Comparison of ENCODE assay signal across 11 mouse cellular contexts in genomic region chr1:66251649-66252332, GRCm38 (mm10).
A peak's percentile ranks its signal among the peaks of the same experiment; 100 is the strongest.
DNase-seq lines count a peak whose midpoint lies in the region; ATAC-seq and TF ChIP-seq lines count a peak whose summit lies in the region.
"Had no signal": no experiment of that assay in that cellular context is flagged by ENCODE, and none has a peak within 500 bp of the region (broad histone marks: within the 10 kb centered on the region; RNA-seq: fewer than 3 reads in every experiment).

No protein-coding gene starts in this region.

- ATAC-seq in intestine, embryonic 14.5 days (replicated peaks; ENCODE audit: low FRiP score, low TSS enrichment, low read depth): no peak
- ATAC-seq in intestine, postnatal 0 days: no peak
- ATAC-seq in limb, embryonic 14.5 days (ENCODE audit: low FRiP score, low read depth): no peak
- no peak for ATAC-seq in neural tube, embryonic 15.5 days (ENCODE audit: low FRiP score)

- H3K4me3 ChIP-seq in intestine, embryonic 14.5 days (ENCODE audit: low read depth, low read length): no peak overlapping the region
- no peak overlapping the region for H3K4me3 ChIP-seq in intestine, postnatal 0 days (ENCODE audit: low read depth, low read length)
- H3K4me3 ChIP-seq in limb, embryonic 14.5 days (replicated peaks; ENCODE audit: low read length): no peak overlapping the region
- H3K4me3 ChIP-seq in neural tube, embryonic 15.5 days (replicated peaks): no peak overlapping the region
- H3K4me3 ChIP-seq: embryonic facial prominence, embryonic 13.5 days had no signal

- H3K4me1 ChIP-seq in intestine, embryonic 14.5 days (replicated peaks; ENCODE audit: control insufficient read depth, insufficient read depth, low read length): peaks cover 7% of the 10 kb centered on the region; the same call in 1 of the 2 replicates
- H3K4me1 ChIP-seq in intestine, postnatal 0 days (replicated peaks; ENCODE audit: control insufficient read depth, insufficient read depth, low read length): no peaks in the 10 kb centered on the region
- peaks cover 6% of the 10 kb centered on the region for H3K4me1 ChIP-seq in limb, embryonic 14.5 days (ENCODE audit: control insufficient read depth, insufficient read depth, low read length)
- peaks cover 19% of the 10 kb centered on the region for H3K4me1 ChIP-seq in neural tube, embryonic 15.5 days
- H3K4me1 ChIP-seq: embryonic facial prominence, embryonic 13.5 days had no signal

- H3K9me3 ChIP-seq in intestine, embryonic 14.5 days (ENCODE audit: control insufficient read depth, low read length): no peaks in the 10 kb centered on the region
- H3K9me3 ChIP-seq in intestine, postnatal 0 days (ENCODE audit: control insufficient read depth): no peaks in the 10 kb centered on the region
- no peaks in the 10 kb centered on the region for H3K9me3 ChIP-seq in limb, embryonic 14.5 days (ENCODE audit: control insufficient read depth, low read length)
- no peaks in the 10 kb centered on the region for H3K9me3 ChIP-seq in neural tube, embryonic 15.5 days (replicated peaks)
- H3K9me3 ChIP-seq: embryonic facial prominence, embryonic 13.5 days had no signal

- no peak for DNase-seq in intestine, embryonic 14.5 days (ENCODE audit: low spot score)
- DNase-seq in forelimb bud, embryonic 11.5 days (ENCODE audit: low read depth, low spot score): peak; percentile 31
- no peak for DNase-seq in limb, embryonic 14.5 days (ENCODE audit: low spot score)
- DNase-seq in spleen, postnatal 36 days (ENCODE audit: low spot score in 2 of 2): no peak
- no peak for DNase-seq in urinary bladder, postnatal 14 days (ENCODE audit: low spot score)
- no peak for DNase-seq in testis, postnatal 10 days (ENCODE audit: low spot score)
- DNase-seq: adrenal gland, postnatal 10 days; cerebellum, adult 18-20 months had no signal

- TF ChIP-seq POLR2A in limb, embryonic 14.5 days (IDR thresholded peaks at IDR 0.05; ENCODE audit: borderline replicate concordance, extremely low read depth, insufficient read depth, insufficient read length): no peak

- H3K36me3 ChIP-seq in intestine, embryonic 14.5 days (ENCODE audit: control insufficient read depth, insufficient read depth, low read length): no peaks in the 10 kb centered on the region
- H3K36me3 ChIP-seq in intestine, postnatal 0 days (ENCODE audit: control insufficient read depth, insufficient read depth): no peaks in the 10 kb centered on the region
- no peaks in the 10 kb centered on the region; the same call in 1 of the 2 replicates for H3K36me3 ChIP-seq in limb, embryonic 14.5 days (ENCODE audit: control insufficient read depth, insufficient read depth, low read length)
- H3K36me3 ChIP-seq in neural tube, embryonic 15.5 days: peaks cover 7% of the 10 kb centered on the region
- H3K36me3 ChIP-seq: embryonic facial prominence, embryonic 13.5 days had no signal

- TF ChIP-seq CTCF in intestine, postnatal 0 days (IDR thresholded peaks at IDR 0.05; ENCODE audit: low read depth): no peak

- peak overlapping the region; percentile 5; the same call in 1 of the 2 replicates for H3K27ac ChIP-seq in intestine, embryonic 14.5 days (ENCODE audit: low read depth)
- H3K27ac ChIP-seq in intestine, postnatal 0 days (ENCODE audit: low read depth, low read length): no peak overlapping the region
- H3K27ac ChIP-seq in limb, embryonic 14.5 days (replicated peaks; ENCODE audit: low read depth, low read length): peak overlapping the region; percentile 28; the same call in 1 of the 2 replicates
- peak overlapping the region; percentile 10; the same call in 1 of the 2 replicates for H3K27ac ChIP-seq in neural tube, embryonic 15.5 days (replicated peaks)
- H3K27ac ChIP-seq: embryonic facial prominence, embryonic 13.5 days had no signal

- H3K27me3 ChIP-seq in intestine, embryonic 14.5 days (replicated peaks; ENCODE audit: control insufficient read depth, insufficient read depth, low read length): no peaks in the 10 kb centered on the region
- no peaks in the 10 kb centered on the region for H3K27me3 ChIP-seq in intestine, postnatal 0 days (replicated peaks; ENCODE audit: control insufficient read depth, insufficient read depth, low read length)
- no peaks in the 10 kb centered on the region for H3K27me3 ChIP-seq in limb, embryonic 14.5 days (ENCODE audit: control insufficient read depth, insufficient read depth, low read length)
- H3K27me3 ChIP-seq in neural tube, embryonic 15.5 days (replicated peaks): no peaks in the 10 kb centered on the region
- H3K27me3 ChIP-seq: embryonic facial prominence, embryonic 13.5 days had no signal

- 17% methylated on average over 4 of the region's 4 CpGs for WGBS in intestine, embryonic 14.5 days
- WGBS in intestine, postnatal 0 days: 18% methylated on average over 4 of the region's 4 CpGs
- WGBS in limb, embryonic 14.5 days: 18% methylated on average over 4 of the region's 4 CpGs
- whole genome bisulfite sequencing in neural tube, embryonic 15.5 days: 15% methylated on average over 4 of the region's 4 CpGs

- no peak overlapping the region for H3K9ac ChIP-seq in intestine, embryonic 14.5 days (ENCODE audit: low read length)
- H3K9ac ChIP-seq in intestine, postnatal 0 days (ENCODE audit: low read depth, low read length): no peak overlapping the region
- no peak overlapping the region for H3K9ac ChIP-seq in limb, embryonic 14.5 days (ENCODE audit: low read depth, low read length, severe bottlenecking)
- H3K9ac ChIP-seq in neural tube, embryonic 15.5 days (replicated peaks): no peak overlapping the region
- H3K9ac ChIP-seq: embryonic facial prominence, embryonic 13.5 days had no signal

- peak overlapping the region; percentile 22; the same call in 1 of the 2 replicates for H3K4me2 ChIP-seq in intestine, embryonic 14.5 days (ENCODE audit: low read length)
- no peak overlapping the region for H3K4me2 ChIP-seq in intestine, postnatal 0 days (replicated peaks; ENCODE audit: low read depth)
- no peak overlapping the region for H3K4me2 ChIP-seq in limb, embryonic 14.5 days (replicated peaks; ENCODE audit: low read depth, low read length, severe bottlenecking)
- H3K4me2 ChIP-seq in neural tube, embryonic 15.5 days: no peak overlapping the region
- H3K4me2 ChIP-seq: embryonic facial prominence, embryonic 13.5 days had no signal
